Mouse (Mus musculus): ENCODE results near the gene Sox10.

Sox10 gene

DNA sequence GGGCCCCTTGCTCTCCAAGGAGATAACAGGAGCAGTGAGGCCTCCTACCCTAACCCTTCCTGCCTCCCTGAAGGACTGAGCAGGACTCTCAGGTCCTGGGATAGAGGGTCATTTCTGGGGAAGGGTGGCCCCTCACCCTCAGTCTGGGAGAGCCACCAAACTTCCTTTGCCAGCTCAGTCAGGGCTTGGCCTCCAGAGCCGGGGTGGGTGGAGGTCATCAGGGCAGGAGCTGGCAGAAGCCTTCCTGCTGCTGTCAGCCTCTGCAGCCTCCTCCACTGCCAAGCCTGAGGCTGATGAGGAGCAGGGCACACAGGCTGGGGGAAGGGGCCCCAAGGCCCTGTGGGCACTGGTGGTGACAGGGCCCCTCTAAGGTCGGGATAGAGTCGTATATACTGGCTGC lies 9.5 kb downstream of the Sox10 start:
- no peak for DNase-seq

DNA sequence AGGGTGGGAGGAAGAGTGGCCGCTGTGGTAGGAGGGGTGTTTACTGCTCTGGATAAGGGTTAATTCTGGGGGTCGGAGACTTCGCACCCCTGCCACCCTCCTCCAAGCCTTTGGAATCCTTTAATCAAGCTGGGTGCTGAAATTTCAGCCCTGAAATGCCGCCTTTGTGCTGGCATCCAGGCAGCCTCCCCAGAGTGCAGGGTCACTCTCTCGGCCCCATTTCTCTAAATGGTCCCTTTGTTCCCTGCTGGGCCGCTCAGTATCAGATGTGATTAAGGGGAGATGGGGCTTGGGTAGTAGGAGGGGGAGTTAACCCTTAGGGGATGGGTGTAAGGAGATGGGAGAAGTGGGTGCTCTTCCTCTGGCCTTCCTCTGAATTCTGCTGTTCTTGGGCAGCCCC lies 12.3 kb downstream of the Sox10 start:
- no peak for DNase-seq

DNA sequence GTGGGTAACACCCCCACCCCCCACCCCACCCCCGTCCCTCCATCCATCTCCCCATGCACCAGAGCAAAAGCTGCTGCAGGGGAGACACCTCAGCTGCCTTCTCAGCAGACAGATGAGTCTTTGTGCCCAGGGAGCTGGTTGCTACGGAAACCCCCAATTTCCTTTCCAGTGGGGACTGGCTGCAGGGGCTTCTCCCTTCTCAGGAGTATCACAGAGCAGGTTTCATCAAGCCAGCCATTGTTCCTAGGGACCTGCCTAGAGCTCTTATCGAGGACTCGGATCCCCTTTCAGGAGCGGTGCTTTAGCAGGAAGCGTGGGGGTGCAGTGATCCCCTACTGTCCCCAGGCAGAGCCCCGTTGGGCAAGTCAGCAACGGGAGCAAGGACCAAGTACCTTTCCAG lies 13.2 kb downstream of the Sox10 start:
- DNase-seq = no peak

DNA sequence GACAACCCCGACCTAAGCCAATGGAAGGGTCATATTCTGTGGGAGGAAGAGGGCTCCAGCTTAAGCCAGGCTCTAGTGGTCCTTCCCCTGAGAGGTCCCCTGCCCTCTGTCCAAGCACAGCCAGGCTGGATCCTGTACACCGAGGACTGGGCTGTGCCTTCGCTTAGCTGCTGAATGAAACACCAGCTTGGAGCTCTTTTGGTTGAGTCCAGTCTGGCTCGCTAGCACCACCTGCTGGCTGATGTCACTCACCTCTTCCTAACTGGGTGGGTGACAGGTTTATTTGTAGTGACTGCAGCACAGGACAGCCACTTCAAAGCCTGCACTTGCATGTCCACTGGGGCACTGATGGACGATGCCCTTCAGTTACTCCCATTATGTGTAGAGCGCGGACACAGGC lies 16.5 kb downstream of the Sox10 start:
- DNase-seq = peak; percentile 70

DNA sequence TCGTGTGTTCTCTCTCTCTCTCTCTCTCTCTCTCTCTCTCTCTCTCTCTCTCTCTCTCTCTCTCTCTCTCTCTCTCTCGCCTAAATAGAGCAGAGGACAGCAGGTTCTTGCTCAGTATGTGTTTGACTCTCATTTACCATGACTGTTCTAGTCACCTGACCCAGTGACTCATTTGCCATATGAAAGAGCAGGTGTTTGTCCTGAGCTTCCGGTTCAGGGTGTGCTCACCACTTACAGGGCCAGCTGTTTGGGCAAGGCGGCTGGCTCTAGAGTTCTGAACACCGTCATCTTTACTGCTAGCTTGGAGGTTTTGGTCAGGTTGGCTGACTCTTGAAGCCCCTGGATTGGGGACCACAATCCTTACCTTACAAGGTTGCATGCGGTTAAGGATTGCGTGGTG lies 19.5 kb downstream of the Sox10 start:
- no peak for DNase-seq

DNA sequence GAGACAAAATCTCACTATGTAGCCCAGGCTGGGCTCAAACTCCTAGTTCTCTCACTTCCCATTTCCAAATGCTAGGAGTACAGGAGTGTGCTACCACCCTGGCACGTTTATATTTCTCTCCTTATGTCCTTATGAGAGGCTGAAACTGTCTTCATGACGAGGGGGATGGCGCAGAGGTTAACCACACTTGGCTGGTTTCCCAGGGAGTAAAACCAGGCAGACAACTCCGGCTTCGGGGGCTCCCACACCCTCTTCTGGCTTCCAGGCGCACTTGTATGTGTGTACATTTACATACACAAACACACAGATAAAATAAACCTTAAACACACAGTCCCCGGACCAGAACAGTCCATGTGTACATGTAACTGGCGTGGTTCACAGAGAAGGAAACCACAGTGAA lies 21.0 kb downstream of the Sox10 start:
- DNase-seq = no peak

DNA sequence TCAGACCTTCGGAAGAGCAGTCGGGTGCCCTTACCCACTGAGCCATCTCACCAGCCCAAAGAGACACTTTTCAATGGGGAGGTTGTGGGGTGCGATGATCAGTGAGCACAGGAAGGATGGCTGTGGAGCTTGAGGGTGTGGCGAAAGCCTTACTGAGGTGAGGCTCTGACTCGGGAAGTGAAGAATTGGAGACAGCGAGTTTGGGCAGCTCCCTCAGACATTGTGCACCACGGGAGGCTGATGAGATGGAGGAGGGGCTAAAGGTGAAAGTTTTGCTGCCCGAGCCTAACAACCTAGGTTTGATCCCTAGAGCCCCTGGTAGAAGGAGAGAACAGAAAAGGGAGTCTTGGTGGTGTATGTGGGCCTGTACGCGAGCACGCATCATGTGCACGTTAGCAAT lies 21.7 kb downstream of the Sox10 start:
- no peak for DNase-seq

DNA sequence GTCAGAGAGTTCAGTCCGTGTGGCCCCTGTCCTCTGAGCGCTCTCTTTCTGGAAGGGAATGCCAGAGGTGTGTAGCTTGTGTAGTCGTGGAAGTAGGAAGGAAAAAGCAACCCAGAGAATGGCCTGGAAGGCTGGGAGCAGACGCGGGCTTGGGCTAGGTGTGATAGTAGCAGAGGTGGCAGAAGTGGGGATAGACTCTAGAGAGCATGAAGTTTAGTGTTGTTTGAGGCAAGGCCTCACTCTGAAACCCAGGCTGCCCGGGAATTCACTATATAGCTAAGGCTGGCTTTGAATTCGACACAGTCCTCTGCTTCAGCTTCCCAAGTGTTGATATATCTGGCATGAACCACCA lies 23.5 kb downstream of the Sox10 start:
- no peak for DNase-seq

DNA sequence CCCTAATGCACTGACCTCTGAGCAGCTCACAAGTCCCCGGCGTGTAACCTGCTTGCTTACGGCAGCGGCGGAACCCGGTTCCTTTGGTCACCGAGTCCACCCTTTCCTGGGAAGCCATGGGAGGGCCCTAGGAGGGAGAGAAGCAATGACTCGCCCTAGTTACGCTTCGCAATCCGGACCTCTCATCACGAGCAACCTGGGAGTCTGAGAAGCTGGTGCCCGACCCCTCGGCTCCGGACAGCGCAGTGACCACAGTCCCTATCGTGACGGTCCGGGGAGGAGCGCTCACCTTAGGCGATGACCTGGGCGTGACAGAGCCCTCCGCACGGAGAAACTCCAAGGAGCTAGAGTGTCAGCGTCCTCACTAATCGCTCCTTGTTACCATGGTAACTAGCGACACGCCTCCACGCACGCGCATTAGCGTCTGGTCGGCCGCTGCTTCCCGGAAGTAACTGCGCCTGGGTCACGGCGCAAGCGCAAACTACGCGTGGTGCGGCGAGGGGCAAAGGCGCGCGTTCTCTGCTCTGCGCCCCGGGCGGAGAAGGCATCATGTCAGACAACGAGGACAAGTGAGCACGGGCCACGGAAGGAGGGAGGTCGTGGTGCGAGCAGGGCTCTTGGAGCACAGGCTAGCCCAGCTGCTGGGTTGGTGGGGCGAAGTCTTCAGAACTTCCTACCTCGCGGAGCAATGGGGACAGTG lies 24.0 kb downstream of the Sox10 start, which contains the start of the genes Polr2f and 1700088E04Rik:
TSS of gene Polr2f (plus strand) at position 144 of the 700 bp plus-strand sequence.
TSS of gene 1700088E04Rik (minus strand) at position 388 of the 700 bp plus-strand sequence.
- peak; percentile 94 for DNase-seq

DNA sequence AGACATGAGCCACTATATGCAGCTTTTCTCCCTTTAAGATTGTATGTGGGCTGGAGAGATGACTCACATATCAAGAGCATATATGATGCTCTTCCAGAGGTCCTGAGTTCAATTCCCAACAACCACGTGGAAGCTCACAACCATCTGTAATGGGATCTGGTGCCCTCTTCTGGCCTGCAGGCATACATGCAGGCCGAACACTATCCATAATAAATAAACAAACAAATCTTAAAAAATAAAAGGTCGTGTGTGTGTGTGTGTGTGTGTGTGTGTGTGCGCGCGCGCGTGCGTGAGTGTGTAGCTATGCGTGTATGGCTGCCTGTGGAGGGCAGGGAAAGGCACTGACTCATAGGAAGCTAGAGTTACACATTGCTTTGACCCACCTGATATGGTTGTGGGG lies 25.4 kb downstream of the Sox10 start:
- no peak for DNase-seq

DNA sequence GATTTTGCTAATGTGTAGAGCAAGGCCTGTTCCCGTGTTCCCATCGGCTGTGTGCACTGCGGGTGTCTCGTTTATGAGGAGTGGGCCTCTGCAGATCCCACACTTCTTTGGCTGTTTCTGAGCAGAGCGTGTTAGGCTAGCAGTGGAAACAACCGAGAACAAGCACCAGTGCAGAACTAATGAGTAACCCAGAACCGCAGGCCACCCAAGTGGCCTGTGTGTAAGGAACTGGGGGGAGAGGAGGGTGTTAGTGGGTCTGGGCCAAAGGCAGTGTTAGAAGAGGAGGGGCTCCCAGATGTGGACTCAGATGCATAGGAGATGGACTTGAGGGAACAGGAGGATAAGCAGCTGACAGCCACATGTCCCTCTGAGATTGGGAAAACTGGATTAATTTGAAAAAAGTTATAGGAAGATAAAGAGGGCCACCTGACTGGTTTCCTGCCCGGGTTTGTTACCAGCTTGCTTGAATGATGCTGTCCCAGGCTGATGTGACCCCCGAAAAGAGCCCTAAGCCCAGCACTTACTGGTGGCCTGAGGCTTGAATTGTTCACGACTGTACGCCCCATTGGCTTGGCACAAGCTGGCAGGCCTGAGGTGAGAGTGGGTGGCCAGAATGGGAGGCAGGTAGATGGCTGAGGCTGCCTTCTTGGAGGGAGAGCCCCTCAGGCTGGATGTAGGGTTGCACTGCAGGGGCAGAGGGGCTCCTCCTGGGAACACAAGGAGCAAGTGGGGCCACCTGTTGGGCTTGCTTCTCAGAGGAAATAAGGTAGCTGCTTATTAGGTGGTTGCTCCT lies 29.1 kb downstream of the Sox10 start:
- DNase-seq = no peak

DNA sequence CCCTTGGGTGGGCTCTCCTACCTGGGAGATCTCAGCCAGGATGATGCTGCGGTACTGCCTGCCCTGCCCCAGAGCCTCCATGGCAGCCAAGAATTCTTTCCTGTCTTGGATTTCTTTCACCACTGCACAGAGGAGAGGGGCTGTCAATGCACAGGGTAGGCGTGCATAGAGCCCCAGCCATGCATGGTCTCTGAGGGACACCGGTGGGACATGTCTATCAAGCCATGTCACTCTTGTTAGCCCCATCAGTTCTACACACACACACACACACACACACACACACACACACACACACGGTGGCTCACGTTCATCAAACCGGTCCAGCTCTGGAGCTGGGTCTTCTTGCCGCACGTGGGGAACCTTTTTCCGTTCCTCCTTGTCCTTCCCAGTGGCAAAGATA lies 29.7 kb downstream of the Sox10 start:
- DNase-seq = no peak

DNA sequence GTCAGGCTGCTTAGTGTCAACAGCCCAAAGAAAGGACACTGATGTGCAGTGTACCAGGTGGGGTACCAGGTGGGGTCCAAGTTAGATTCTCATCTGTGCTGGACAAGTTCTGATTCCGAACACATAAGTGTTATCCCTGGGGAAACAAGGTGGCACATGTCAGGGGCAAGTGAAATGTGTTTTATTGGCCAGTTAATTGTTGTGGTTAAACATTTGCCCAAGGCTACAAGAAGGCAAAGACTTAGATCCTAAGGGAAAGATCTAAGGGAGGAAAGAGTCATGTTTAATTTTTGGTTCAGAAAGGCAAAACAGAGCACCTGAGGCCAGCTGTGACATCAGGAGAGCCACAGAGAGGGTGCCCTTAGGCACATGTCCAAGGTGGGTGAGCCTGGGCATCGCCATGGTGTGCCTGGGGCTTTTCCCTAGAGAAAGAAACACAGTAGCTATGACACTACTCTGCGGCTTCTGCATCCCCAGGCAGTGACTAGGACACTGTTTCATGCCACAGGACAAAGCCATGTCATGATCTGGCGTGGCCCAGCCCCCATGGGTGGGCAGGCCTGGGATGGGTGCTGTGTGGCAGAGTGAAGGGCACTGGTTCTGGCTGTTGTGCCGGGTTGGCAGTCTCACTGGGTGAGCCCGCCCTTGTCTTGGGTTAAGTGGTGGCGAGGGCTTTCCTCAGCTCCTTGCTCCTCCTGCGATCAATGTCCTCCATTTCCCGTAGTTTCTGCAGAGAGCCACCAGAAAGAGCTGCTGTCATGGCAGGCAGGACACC lies 30.4 kb downstream of the Sox10 start:
- DNase-seq = no peak

DNA sequence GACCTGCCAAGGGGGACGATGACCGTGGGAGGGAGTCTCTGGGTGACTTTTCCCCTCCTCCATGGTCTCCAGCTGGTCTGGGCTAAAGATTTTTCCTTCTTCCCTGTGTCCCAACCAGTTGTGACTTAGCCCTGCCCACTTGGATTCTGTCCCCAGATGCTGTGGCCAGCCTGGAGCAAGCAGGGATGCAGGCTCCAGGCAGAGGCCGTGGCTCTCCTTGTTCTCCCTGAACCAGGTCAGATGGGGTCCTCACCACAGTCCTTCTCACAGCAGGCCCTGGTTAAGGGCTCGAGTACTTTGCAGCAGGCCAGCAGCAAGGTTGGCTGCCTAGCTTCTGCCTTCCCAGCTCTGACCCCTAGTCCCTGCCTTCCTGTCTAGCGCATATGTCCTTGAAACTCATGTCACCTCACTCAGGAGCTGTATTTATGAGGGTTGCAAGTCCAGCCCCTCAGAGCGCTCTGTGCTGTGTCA lies 31.8 kb downstream of the Sox10 start:
- no peak for DNase-seq

DNA sequence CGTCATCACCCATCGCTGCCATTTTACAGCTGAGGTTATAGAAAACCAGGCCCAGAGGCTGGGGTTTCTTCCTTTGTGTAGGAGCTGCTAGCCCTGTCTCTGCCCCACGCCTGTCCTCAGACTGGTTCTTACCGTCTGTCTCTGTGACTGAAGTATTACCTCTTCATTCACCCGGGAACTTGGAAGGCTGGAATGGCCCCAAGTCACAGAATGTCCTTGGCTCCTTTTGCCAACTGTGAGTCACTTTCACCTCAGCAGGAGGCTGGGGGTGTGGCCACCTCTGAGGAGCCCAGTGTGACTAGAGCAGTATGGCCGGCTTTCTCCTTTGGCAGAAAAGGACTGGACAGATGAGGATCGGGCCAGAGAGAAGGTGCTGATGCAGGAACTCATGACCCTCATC lies 33.6 kb downstream of the Sox10 start:
- no peak for DNase-seq

DNA sequence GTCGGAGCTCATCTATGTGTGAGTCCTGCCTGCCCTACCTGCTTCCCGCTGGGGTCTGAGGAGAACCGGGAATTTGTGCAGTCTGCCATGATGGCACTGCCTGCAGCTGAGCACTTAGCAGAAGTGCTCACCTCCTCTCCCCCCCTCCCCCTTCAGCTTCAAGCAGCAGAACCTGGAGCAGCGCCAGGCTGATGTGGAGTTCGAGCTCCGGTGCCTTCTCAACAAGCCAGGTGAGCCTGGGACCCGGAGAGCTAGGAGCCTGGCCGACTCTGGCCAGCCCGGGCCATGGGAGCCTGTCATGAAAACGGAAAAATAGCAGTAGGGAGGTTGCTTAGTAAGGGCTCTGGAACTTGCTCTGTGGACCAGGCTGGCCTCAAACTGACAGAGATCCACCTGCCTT lies 34.3 kb downstream of the Sox10 start:
- DNase-seq = no peak

DNA sequence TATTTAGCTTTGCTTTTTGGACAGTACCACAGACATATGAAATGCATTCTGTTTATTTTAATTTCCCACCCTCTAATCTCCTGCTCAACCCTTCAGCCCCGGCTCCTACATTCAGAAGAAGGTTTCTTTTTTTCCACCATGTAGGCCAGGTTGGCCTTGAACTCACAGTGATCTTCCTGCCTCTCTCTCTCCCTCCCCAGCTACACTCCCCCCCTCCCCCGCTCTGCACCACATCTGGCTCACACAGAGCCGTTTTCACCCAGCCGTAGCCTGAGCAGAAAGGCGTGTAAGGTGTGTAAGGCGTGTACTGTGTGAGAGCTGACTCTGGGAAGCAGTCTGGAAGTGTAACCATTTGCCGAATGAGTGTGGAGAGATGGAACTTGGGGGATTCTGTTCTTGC lies 35.7 kb downstream of the Sox10 start:
- no peak for DNase-seq

DNA sequence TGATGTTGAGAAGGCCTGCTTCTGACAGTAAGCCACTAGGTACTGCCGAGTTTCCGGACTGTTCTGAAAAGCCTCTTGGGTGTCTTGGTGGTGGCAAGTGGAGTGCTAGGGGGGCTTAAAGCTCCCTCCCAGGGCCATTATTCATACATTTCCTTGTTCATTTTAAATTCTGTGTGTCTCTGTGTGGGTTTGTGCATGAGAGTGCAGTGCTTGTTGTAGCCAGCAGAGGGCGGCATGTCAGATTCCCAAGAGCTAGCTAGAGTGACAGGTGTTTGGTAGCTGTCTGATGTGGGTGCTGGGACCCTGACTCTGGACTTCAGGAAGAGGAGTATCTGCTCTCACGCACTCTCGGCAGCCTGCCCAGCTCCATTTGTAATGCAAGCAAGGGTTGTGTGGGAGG lies 36.8 kb downstream of the Sox10 start:
- DNase-seq = no peak

DNA sequence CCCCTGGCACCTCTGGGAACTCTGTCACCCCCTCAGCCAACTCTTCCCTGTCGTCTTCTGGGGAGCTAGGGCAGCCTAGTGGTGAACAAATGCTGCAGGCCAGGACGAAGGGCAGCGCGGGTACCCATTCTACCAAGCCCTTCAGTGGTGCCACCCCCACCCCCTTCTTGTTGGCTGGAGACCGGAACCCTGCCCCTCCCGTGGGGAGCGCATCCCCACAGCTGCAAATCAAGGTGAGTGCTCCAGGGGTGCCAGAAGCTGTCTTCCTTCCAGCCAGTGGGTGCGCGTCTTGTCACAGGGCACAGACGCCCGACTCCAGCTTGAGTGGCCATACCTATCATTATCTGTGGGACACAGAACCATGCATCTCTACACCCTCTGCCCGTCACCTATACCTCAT lies 37.9 kb downstream of the Sox10 start:
- DNase-seq = no peak

DNA sequence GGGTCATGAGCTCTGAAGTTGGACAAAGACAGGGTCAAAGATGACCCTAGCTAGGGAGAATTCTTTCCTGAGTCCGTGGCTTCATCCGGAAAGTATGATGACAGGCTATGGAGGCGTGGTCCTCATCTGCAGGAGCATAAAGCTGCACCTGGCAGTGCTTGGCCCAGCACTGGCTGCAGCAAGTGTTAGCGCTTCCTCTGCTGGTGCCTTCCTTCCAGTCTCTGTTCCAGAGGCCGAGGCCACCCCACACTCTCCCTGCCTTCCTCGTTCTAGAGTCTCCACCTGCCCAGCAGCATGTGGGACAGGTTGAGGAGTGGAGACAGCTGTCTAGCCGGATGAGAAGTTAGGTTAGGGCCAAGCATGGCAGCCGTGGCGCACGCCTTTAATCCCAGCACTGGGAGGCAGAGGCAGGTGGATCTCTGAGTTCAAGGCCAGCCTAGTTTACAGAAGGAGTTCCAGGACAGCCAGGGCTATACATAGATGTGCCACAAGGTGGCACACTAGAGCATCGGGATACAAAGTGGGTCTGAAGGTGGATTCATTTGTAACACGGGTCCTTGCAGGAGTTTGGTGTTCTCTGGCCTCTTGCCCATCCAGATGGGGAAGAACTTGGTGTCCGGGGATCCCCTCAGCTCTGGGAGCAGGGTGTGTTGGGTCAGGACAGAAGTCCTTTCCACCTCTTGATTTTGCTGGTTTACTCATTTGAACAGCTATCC lies 38.7 kb downstream of the Sox10 start:
- DNase-seq = peak; percentile 44

DNA sequence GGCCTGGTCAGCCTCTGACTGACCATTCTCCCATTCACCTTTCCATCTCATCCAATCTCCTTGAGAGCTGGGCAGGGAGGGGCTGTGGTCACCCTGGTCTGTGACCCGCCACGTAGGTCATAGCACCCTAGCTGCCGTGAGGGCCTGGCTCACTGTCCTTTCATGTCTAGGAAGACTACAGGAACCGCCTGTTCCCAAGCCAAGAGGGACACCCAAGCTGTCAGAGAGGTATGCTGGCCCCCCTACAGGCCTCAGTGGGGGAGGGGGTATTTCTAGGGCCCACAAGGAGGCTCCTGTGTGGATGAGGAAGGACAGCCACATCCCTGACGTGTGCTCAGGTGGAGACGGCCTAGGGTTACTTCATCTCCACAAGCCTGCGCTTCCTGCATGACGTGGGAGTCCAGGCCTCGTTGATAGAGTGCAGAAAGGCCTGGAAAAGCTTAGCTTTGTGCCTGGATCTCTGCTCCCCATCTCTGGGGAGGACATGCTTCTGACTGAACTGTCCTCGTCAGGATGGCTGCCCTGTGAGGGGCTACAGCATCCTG lies 40.6 kb downstream of the Sox10 start:
- no peak for DNase-seq

DNA sequence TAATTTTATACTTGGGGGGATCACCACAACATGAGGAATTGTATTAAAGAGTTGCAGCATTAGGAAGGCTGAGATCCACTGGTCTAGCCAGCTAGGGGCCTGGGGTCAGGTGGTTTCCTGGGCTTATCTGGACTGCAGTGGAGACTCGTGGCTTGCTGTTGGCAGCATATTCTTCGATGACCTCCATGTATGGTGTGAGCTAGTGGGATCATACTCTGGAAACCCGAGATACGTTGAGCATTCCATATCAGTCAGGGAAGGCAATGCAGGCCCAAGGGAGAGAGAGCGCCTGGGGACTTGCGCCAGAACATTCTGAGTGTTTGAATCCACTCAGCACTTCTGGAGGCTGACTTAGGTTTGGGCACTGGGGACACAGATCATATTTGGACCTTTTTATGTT lies 41.3 kb downstream of the Sox10 start:
- no peak for DNase-seq

DNA sequence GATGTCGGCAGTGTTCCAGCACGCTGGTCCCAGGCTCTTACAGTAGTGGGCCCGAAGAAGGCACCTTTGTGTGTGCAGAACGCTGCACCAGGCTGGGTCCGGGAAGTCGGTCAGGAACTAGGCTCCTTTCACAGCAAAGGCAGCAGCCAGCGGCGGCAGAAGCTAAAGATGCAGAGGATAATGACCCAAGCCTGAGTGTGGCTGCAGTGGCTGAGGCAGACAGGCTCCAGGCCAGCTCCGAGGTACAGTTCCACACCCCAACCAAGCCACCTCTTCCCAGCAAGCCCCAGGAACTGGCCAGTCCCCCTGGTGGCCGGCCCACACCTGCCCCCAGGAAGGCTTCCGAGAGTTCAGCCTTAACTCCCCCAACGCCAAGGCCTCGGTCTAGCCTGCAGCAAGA lies 42.5 kb downstream of the Sox10 start:
- no peak for DNase-seq
